Comparison of ENCODE assay signal across 24 mouse cellular contexts in the genomic region with DNA sequence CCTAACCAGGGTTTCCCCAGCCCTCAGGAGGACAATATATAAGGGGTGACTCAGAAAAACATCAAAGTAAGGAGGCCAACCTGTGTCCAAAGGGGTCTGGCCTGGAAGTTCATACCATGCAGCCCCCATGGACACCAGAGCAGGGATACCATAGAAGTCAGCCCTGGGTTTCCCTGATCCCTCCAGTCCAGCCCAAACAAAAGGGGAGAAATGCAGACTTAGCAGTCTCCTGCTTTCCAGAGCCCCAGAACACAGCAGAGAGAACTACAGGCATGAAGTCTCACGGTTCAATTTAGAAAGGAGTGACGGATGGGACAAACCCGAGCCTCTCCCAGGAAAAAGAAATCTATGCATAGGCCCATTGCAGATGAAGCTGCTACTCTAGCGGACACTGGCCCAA.
"Had no signal": no experiment of that assay in that cellular context is flagged by ENCODE, and none has a peak within 500 bp of the region (broad histone marks: within the 10 kb centered on the region; RNA-seq: fewer than 3 reads in every experiment).

No protein-coding gene starts in this region.

- H3K9me3 ChIP-seq: limb, embryonic 15.5 days; lung, embryonic 15.5 days; midbrain, embryonic 12.5 days; midbrain, embryonic 15.5 days; neural tube, embryonic 12.5 days; neural tube, embryonic 15.5 days; stomach, embryonic 15.5 days had no signal

- H3K27me3 ChIP-seq: limb, embryonic 15.5 days; lung, embryonic 15.5 days; midbrain, embryonic 12.5 days; midbrain, embryonic 15.5 days; neural tube, embryonic 12.5 days; neural tube, embryonic 15.5 days; stomach, embryonic 15.5 days had no signal

- H3K4me2 ChIP-seq: limb, embryonic 12.5 days; limb, embryonic 15.5 days; liver, embryonic 11.5 days; lung, embryonic 15.5 days; midbrain, embryonic 12.5 days; midbrain, embryonic 15.5 days; neural tube, embryonic 12.5 days; neural tube, embryonic 15.5 days; stomach, embryonic 15.5 days had no signal

- H3K27ac ChIP-seq: limb, embryonic 12.5 days; limb, embryonic 15.5 days; liver, embryonic 14.5 days; midbrain, embryonic 12.5 days; midbrain, embryonic 15.5 days; neural tube, embryonic 12.5 days; neural tube, embryonic 15.5 days had no signal

- H3K4me1 ChIP-seq: limb, embryonic 15.5 days; megakaryocyte, embryonic 14.5 days; midbrain, embryonic 15.5 days; neural tube, embryonic 12.5 days; neural tube, embryonic 15.5 days had no signal

- ATAC-seq: midbrain, embryonic 15.5 days had no signal

- H3K9ac ChIP-seq: limb, embryonic 12.5 days; limb, embryonic 15.5 days; liver, embryonic 14.5 days; liver, postnatal 0 days; lung, embryonic 15.5 days; midbrain, embryonic 12.5 days; midbrain, embryonic 15.5 days; neural tube, embryonic 12.5 days; neural tube, embryonic 15.5 days; stomach, embryonic 15.5 days had no signal

- DNase-seq: kidney, adult 18-20 months; kidney, adult 9 months; kidney, postnatal 14 days; kidney, postnatal 4 days; left cerebral cortex, postnatal 4 days; liver, postnatal 0 days; right cerebral cortex, adult 18-20 months; right cerebral cortex, postnatal 14 days; right cerebral cortex, postnatal 4 days; spleen, adult 18-20 months; thymus, adult 2 months; thymus, postnatal 14 days; thymus, postnatal 4 days had no signal

- H3K4me3 ChIP-seq: limb, embryonic 12.5 days; limb, embryonic 15.5 days; lung, embryonic 15.5 days; megakaryocyte, embryonic 14.5 days; midbrain, embryonic 12.5 days; midbrain, embryonic 15.5 days; neural tube, embryonic 12.5 days; neural tube, embryonic 15.5 days; stomach, embryonic 15.5 days had no signal

- H3K36me3 ChIP-seq: limb, embryonic 12.5 days; limb, embryonic 15.5 days; lung, embryonic 15.5 days; midbrain, embryonic 12.5 days; midbrain, embryonic 15.5 days; neural tube, embryonic 12.5 days; neural tube, embryonic 15.5 days; stomach, embryonic 15.5 days had no signal
